Comparison of ENCODE assay signal across 8 mouse cellular contexts in the genomic region with DNA sequence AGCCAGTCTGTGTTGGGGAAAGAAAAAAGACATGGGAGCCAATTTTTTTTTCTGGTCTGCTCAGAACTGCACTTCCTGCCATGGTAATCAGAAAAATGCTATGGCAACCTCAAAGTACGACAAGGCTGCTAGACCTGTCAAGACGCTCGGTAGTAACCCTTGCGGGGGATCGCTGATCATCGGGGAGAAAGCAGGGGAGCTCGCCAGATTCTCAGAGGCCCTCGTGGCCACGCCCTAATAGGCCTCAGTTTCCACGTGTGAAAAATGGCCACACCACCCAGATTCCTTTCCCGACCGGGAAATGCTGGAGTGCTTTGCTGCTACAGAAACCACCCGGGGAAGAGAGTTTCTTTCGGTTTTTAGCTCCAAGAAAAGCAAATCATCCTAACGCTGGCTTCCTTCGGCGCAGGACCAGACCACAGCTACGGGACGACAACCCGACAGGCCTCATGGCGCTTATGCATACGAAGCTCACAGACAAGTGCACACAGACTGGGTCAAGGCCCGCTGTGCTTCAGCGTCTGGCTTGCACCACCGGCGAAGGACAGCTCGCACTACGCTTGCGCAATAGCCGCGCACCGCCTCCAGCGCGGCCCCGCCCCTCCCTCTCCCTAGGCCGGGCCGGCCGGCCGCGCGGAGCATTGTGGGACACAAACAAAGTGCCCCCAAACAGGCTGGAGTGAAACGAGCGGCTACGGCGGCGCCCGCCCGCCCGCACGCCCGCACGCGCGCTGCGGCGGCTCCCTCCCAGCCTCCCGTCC. TPM values are rescaled to one million over a fixed set of nuclear protein-coding genes. Genes with fewer than 3 reads are reported as not detected.
A peak's percentile ranks its signal among the peaks of the same experiment; 100 is the strongest.
DNase-seq lines count a peak whose midpoint lies in the region; ATAC-seq lines count a peak whose summit lies in the region.

No protein-coding gene starts in this region.

- H3K27ac ChIP-seq in hindbrain, embryonic 13.5 days: peak overlapping the region; percentile 98

- WGBS in hindbrain, embryonic 13.5 days: under 1% methylated on average over 48 of the region's 57 CpGs

- H3K4me1 ChIP-seq in hindbrain, embryonic 13.5 days (replicated peaks): peaks cover 19% of the 10 kb centered on the region

- H3K36me3 ChIP-seq in hindbrain, embryonic 13.5 days: no peaks in the 10 kb centered on the region

- H3K27me3 ChIP-seq in hindbrain, embryonic 13.5 days: no peaks in the 10 kb centered on the region

- peak; percentile 98 for ATAC-seq in hindbrain, embryonic 13.5 days (ENCODE audit: low FRiP score)

- peak overlapping the region; percentile 96 for H3K4me3 ChIP-seq in hindbrain, embryonic 13.5 days

- no peaks in the 10 kb centered on the region for H3K9me3 ChIP-seq in hindbrain, embryonic 13.5 days

- H3K4me2 ChIP-seq in hindbrain, embryonic 13.5 days: peak overlapping the region; percentile 76

- peak; percentile 97 for DNase-seq in Muller cell, postnatal 12 days (ENCODE audit: inconsistent ontology term)
- peak; percentile 97 for DNase-seq in cerebellum, adult 9-11 months
- peak; percentile 91 to 93 for DNase-seq in frontal cortex, postnatal 10 days (ENCODE audit: low spot score in 2 of 2)
- DNase-seq in layer of hippocampus, postnatal 25 days (ENCODE audit: extremely low spot score in 1 of 2, low spot score in 1 of 2): peak; percentile 91 to 92
- peak; percentile 97 for DNase-seq in lung, postnatal 25 days (ENCODE audit: low spot score)
- DNase-seq in retina, embryonic 14.5 days (ENCODE audit: low spot score): peak; percentile 97
- peak; percentile 97 for DNase-seq in thymus, postnatal 4 days

- peak overlapping the region; percentile 91 for H3K9ac ChIP-seq in hindbrain, embryonic 13.5 days

RNA-seq across cellular contexts. Expression of a gene that starts 0.5 kb away (rescaled TPM):
- polyA plus RNA-seq in hindbrain, embryonic 13.5 days (2015; fragmentation: Nextera tagmentation; extraction: Ambion mirVana): 4.1 and 4.8 TPM in 2 replicates
- total RNA-seq in layer of hippocampus, postnatal 25 days (2021): 10 to 100 TPM; 39.5 to 39.6 TPM

Comparison
In these comparisons a context has a peak if more than half of its experiments do, and no peak if none do; other contexts are left out.
1. Peak in every context shown above with its lines: DNase-seq, ATAC-seq, H3K4me3 ChIP-seq and H3K27ac ChIP-seq.